Mouse (Mus musculus) brain, embryonic 14.5 days (tissue): ENCODE data around the gene Vangl1.

Source experiments
- CTCF ChIP-seq: fragments of 200-500 bp; IDR thresholded peaks from 2 replicates; pipeline ENCODE4 v1.5.1; 2012; ENCODE audit warnings: inconsistent platforms, mild to moderate bottlenecking, moderate library complexity, borderline replicate concordance; ENCODE audit not compliant: insufficient read depth, insufficient read length; ENCODE audit errors: extremely low read depth
- POLR2A ChIP-seq: fragments of 200-500 bp; IDR thresholded peaks from 2 replicates; pipeline ENCODE4 v1.6.1; 2012; ENCODE audit warnings: mild to moderate bottlenecking, inconsistent platforms, borderline replicate concordance; ENCODE audit not compliant: poor library complexity, insufficient read depth, insufficient read length, severe bottlenecking; ENCODE audit errors: extremely low read depth

- no peak for TF ChIP-seq POLR2A
- no peak for TF ChIP-seq CTCF
Measured at GRCm38 (mm10) chr3:102140606-102141005, 63.9 kb downstream of the Vangl1 start.
